Mouse (Mus musculus) regulatory T cell (primary cell): ENCODE results near the gene Dgki.

Experiments
- in situ Hi-C: fragments of 300-600 bp; cut with MboI, MseI; formaldehyde crosslinking; loops from one replicate; pipeline ENCODE4 v1.15.1; 2025; ENCODE audit warnings: high pct_unique_total_duplicates

Gene Dgki

GRCm38 (mm10) chr6:37026343-37027243 lies 273.4 kb downstream of the Dgki start:
- in situ Hi-C loops = no loop called here

GRCm38 (mm10) chr6:37016046-37016445 lies 283.9 kb downstream of the Dgki start:
- in situ Hi-C loops = no loop called here

- in situ Hi-C loops = no loop called here
Measured at GRCm38 (mm10) chr6:37011597-37011996, 288.4 kb downstream of the Dgki start.

- in situ Hi-C loops = no loop called here
Measured at GRCm38 (mm10) chr6:37007573-37007972, 292.4 kb downstream of the Dgki start.

- in situ Hi-C loops = no loop called here
Measured at GRCm38 (mm10) chr6:37004914-37005313, 295.1 kb downstream of the Dgki start.

GRCm38 (mm10) chr6:37003235-37003634 lies 296.7 kb downstream of the Dgki start:
- in situ Hi-C loops = no loop called here

- in situ Hi-C loops = no loop called here
Measured at GRCm38 (mm10) chr6:36998942-36999341, 301.0 kb downstream of the Dgki start.

GRCm38 (mm10) chr6:36994329-36994728 lies 305.7 kb downstream of the Dgki start:
- in situ Hi-C loops = no loop called here

- in situ Hi-C loops = no loop called here
Measured at GRCm38 (mm10) chr6:36990186-36990585, 309.8 kb downstream of the Dgki start.

GRCm38 (mm10) chr6:36988800-36989199 lies 311.2 kb downstream of the Dgki start:
- in situ Hi-C loops = no loop called here

GRCm38 (mm10) chr6:36981646-36982045 lies 318.3 kb downstream of the Dgki start:
- in situ Hi-C loops = no loop called here

- in situ Hi-C loops = no loop called here
Measured at GRCm38 (mm10) chr6:36980475-36980874, 319.5 kb downstream of the Dgki start.

GRCm38 (mm10) chr6:36978176-36978575 lies 321.8 kb downstream of the Dgki start:
- in situ Hi-C loops = no loop called here

- in situ Hi-C loops = no loop called here
Measured at GRCm38 (mm10) chr6:36973096-36973495, 326.9 kb downstream of the Dgki start.

- in situ Hi-C loops = no loop called here
Measured at GRCm38 (mm10) chr6:36972494-36972893, 327.5 kb downstream of the Dgki start.

- in situ Hi-C loops = no loop called here
Measured at GRCm38 (mm10) chr6:36969249-36969885, 330.6 kb downstream of the Dgki start.

GRCm38 (mm10) chr6:36960658-36961057 lies 339.3 kb downstream of the Dgki start:
- in situ Hi-C loops = no loop called here

GRCm38 (mm10) chr6:36955293-36955692 lies 344.7 kb downstream of the Dgki start:
- in situ Hi-C loops = no loop called here

- in situ Hi-C loops = no loop called here
Measured at GRCm38 (mm10) chr6:36950648-36951047, 349.3 kb downstream of the Dgki start.

GRCm38 (mm10) chr6:36947861-36948260 lies 352.1 kb downstream of the Dgki start:
- in situ Hi-C loops = no loop called here

GRCm38 (mm10) chr6:36937527-36937926 lies 362.5 kb downstream of the Dgki start:
- in situ Hi-C loops = no loop called here

- in situ Hi-C loops = no loop called here
Measured at GRCm38 (mm10) chr6:36936816-36937215, 363.2 kb downstream of the Dgki start.

GRCm38 (mm10) chr6:36931473-36931872 lies 368.5 kb downstream of the Dgki start:
- in situ Hi-C loops = no loop called here
